19 mouse cellular contexts compared by ENCODE assay signal in genomic region chrX:94049048-94049447, GRCm38 (mm10).
DNase-seq lines count a peak whose midpoint lies in the region; ATAC-seq and TF ChIP-seq lines count a peak whose summit lies in the region.
"Had no signal": no experiment of that assay in that cellular context is flagged by ENCODE, and none has a peak within 500 bp of the region (broad histone marks: within the 10 kb centered on the region; RNA-seq: fewer than 3 reads in every experiment).

No protein-coding gene starts in this region.

- in situ Hi-C loops in Patski (cut with MboI; ENCODE audit: low pct_unique_long_range_greater_than_20kb), result no loop called here

- ATAC-seq in embryonic facial prominence, embryonic 12.5 days (ENCODE audit: insufficient number of reproducible peaks, insufficient read depth, low FRiP score, low TSS enrichment), result 0 out of 2 replicates have a peak, but pooled peaks have one; percentile 69
- ATAC-seq in heart, embryonic 16.5 days (replicated peaks; ENCODE audit: extremely low read depth, insufficient read depth, low FRiP score), result no peak; the same call in 1 of the 2 replicates
- peak; percentile 17 for ATAC-seq in Patski
- ATAC-seq: CD4-positive, CD25-positive, alpha-beta regulatory T cell, adult 4 months; forebrain, embryonic 15.5 days; hindbrain, postnatal 0 days had no signal

- no peak overlapping the region for H3K4me3 ChIP-seq in embryonic facial prominence, embryonic 12.5 days
- no peak overlapping the region for H3K4me3 ChIP-seq in embryonic facial prominence, embryonic 10.5 days
- H3K4me3 ChIP-seq in heart, embryonic 16.5 days (ENCODE audit: low read length), result no peak overlapping the region
- H3K4me3 ChIP-seq: forebrain, embryonic 15.5 days; hindbrain, embryonic 13.5 days had no signal

- peaks cover 6% of the 10 kb centered on the region; the same call in 1 of the 2 replicates for H3K27me3 ChIP-seq in embryonic facial prominence, embryonic 12.5 days
- peaks cover 68% of the 10 kb centered on the region for H3K27me3 ChIP-seq in embryonic facial prominence, embryonic 10.5 days (replicated peaks; ENCODE audit: low read depth, poor library complexity, severe bottlenecking)
- H3K27me3 ChIP-seq in heart, embryonic 16.5 days (ENCODE audit: control insufficient read depth, insufficient read depth, low read length), result peaks cover 8% of the 10 kb centered on the region; the same call in 1 of the 2 replicates
- no peaks in the 10 kb centered on the region for H3K27me3 ChIP-seq in Patski
- H3K27me3 ChIP-seq: forebrain, embryonic 15.5 days had no signal

- POLR2A ChIA-PET in Patski (lab: Charles Lee), result interaction anchor here (0.8 kb wide), 1 partner anchor 19 kb away, joined by 4 read pairs; no protein-coding TSS in a partner anchor

- no peaks in the 10 kb centered on the region for H3K9me3 ChIP-seq in embryonic facial prominence, embryonic 12.5 days
- no peaks in the 10 kb centered on the region for H3K9me3 ChIP-seq in embryonic facial prominence, embryonic 10.5 days
- H3K9me3 ChIP-seq in heart, embryonic 16.5 days (replicated peaks; ENCODE audit: control insufficient read depth, low read length), result no peaks in the 10 kb centered on the region
- H3K9me3 ChIP-seq: forebrain, embryonic 15.5 days; G1E; hindbrain, embryonic 13.5 days had no signal

- no peak overlapping the region for H3K4me2 ChIP-seq in embryonic facial prominence, embryonic 12.5 days (replicated peaks)
- no peak overlapping the region for H3K4me2 ChIP-seq in heart, embryonic 16.5 days (ENCODE audit: low read depth, low read length)
- H3K4me2 ChIP-seq: forebrain, embryonic 15.5 days; hindbrain, embryonic 13.5 days had no signal

- H3K27ac ChIP-seq in embryonic facial prominence, embryonic 12.5 days, result no peak overlapping the region
- H3K27ac ChIP-seq in embryonic facial prominence, embryonic 10.5 days (replicated peaks), result no peak overlapping the region
- H3K27ac ChIP-seq in heart, embryonic 16.5 days (ENCODE audit: low read length), result peak overlapping the region; percentile 21; the same call in 1 of the 2 replicates
- H3K27ac ChIP-seq: forebrain, embryonic 15.5 days; hindbrain, embryonic 13.5 days; hindbrain, postnatal 0 days had no signal

- no peak for DNase-seq in embryonic facial prominence, embryonic 10.5 days (ENCODE audit: low spot score)
- DNase-seq in heart, postnatal 4 days, result no peak
- no peak for DNase-seq in Patski (ENCODE audit: low read depth, low spot score)
- DNase-seq in skeletal muscle tissue, adult 2 months (ENCODE audit: low read depth, low spot score), result peak; percentile 36
- no peak for DNase-seq in cerebellum, adult 8-10 months
- DNase-seq: adrenal gland, postnatal 10 days; B cell, adult 2 months; cerebellum, adult 11 months; cerebellum, adult 9-10 months; cerebellum, postnatal 25 days; gastrocnemius, postnatal 10 days; kidney, adult 11 months had no signal

- TF ChIP-seq CTCF in Patski (IDR thresholded peaks at IDR 0.05), result peak; percentile 9

- no peaks in the 10 kb centered on the region for H3K4me1 ChIP-seq in embryonic facial prominence, embryonic 12.5 days
- no peaks in the 10 kb centered on the region for H3K4me1 ChIP-seq in embryonic facial prominence, embryonic 10.5 days
- H3K4me1 ChIP-seq in heart, embryonic 16.5 days (ENCODE audit: control insufficient read depth, insufficient read depth, low read length), result 0 out of 2 replicates have a peak, but pooled peaks cover 2% of the 10 kb centered on the region
- H3K4me1 ChIP-seq: hindbrain, embryonic 13.5 days had no signal

- CTCF ChIA-PET in Patski (lab: Charles Lee), result interaction anchor here (1.8 kb wide), 1 partner anchor 72 kb away, joined by 5 read pairs; no protein-coding TSS in a partner anchor

- no peak overlapping the region for H3K9ac ChIP-seq in embryonic facial prominence, embryonic 12.5 days
- no peak overlapping the region for H3K9ac ChIP-seq in heart, embryonic 16.5 days (ENCODE audit: low read length)
- H3K9ac ChIP-seq: forebrain, embryonic 15.5 days; hindbrain, embryonic 13.5 days had no signal

- WGBS in embryonic facial prominence, embryonic 12.5 days, result 65% methylated on average over 3 of the region's 3 CpGs
- 73% methylated on average over 3 of the region's 3 CpGs for WGBS in embryonic facial prominence, embryonic 10.5 days
- WGBS in heart, embryonic 16.5 days, result 59% methylated on average over 3 of the region's 3 CpGs

- no peaks in the 10 kb centered on the region for H3K36me3 ChIP-seq in embryonic facial prominence, embryonic 12.5 days
- no peaks in the 10 kb centered on the region for H3K36me3 ChIP-seq in embryonic facial prominence, embryonic 10.5 days (replicated peaks)
- H3K36me3 ChIP-seq in heart, embryonic 16.5 days (ENCODE audit: control insufficient read depth, insufficient read depth), result no peaks in the 10 kb centered on the region
- H3K36me3 ChIP-seq: forebrain, embryonic 15.5 days; G1E; hindbrain, embryonic 13.5 days had no signal
